Mouse (Mus musculus) kidney, adult 2 months (tissue): ENCODE results near the gene Mrps14. TPM values are rescaled to one million over a fixed set of nuclear protein-coding genes. Genes with fewer than 3 reads are reported as not detected.

Source experiments
- DNase-seq: peaks from one replicate; pipeline ENCODE4 v3.0.0; 2021
- H3K27ac ChIP-seq: fragments of 200-500 bp; 2 replicates; pipeline ENCODE4 v1.5.1; 2012; ENCODE audit warnings: low read depth, low read length, control low read depth, inconsistent platforms; ENCODE audit not compliant: insufficient read depth
- H3K27me3 ChIP-seq: fragments of 200-500 bp; replicated peaks from 2 replicates; pipeline ENCODE4 v1.6.1; 2012; ENCODE audit warnings: mild to moderate bottlenecking, moderate library complexity, low read length, inconsistent platforms; ENCODE audit not compliant: control insufficient read depth, insufficient read depth
- H3K36me3 ChIP-seq: fragments of 200-500 bp; 2 replicates; pipeline ENCODE4 v1.6.1; 2012; ENCODE audit warnings: mild to moderate bottlenecking, moderate library complexity, low read length, inconsistent platforms; ENCODE audit not compliant: control insufficient read depth, insufficient read depth
- H3K4me1 ChIP-seq: fragments of 200-500 bp; 2 replicates; pipeline ENCODE4 v1.6.1; 2011; ENCODE audit warnings: low read length; ENCODE audit not compliant: control insufficient read depth, insufficient read depth
- H3K4me3 ChIP-seq: fragments of 200-500 bp; 2 replicates; pipeline ENCODE4 v1.5.1; 2011; ENCODE audit warnings: mild to moderate bottlenecking, low read depth, low read length, control low read depth; ENCODE audit not compliant: insufficient read depth
- CTCF ChIP-seq: fragments of 200-500 bp; conservative IDR thresholded peaks from 2 replicates; pipeline ENCODE4 v1.5.1; 2011; ENCODE audit warnings: low read depth, mild to moderate bottlenecking, control low read depth, low read length, moderate library complexity, mixed read lengths; ENCODE audit not compliant: insufficient read depth, insufficient read length
- POLR2A ChIP-seq: fragments of 200-500 bp; IDR thresholded peaks from one replicate; pipeline ENCODE4 v1.6.1; 2011; ENCODE audit warnings: low read depth, low read length, control low read depth
- WGBS: fragments of 180-500 bp; shearing (Covaris S2); methylation state at CpG from one replicate; pipeline ENCODE4 v1.1.7; 2018; 5-methylcytosine and 5-hydroxymethylcytosine counted together
- polyA plus RNA-seq: library from polyadenylated mRNA; depleted of rRNA; stranded (reverse); fragments of >200 nt; gene quantifications from 2 replicates; pipeline ENCODE4 v1.2.3, GENCODE M21; 2012

Gene Mrps14
- polyA plus RNA-seq, 1 experiment, result 53.5 TPM

DNA sequence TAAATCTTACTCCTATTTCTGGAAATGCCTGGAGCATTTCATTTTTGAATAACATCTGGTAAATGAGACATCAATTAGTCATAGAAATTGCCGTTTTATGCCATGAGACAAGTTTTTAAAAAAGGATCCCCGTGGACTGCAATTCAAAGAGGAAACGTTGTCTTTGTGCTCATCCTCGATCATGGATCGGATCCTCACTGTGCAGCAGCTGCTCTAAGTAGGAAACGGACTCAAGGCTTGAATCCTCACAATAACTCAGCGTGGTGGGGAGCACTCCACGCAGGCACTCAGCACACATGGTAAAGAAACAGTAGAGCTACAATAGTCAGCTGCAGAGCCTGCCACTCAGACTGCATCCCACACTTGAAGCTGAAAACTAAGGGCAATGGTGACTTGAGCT, 18.1 kb upstream of the Mrps14 start:
- no peak for TF ChIP-seq POLR2A
- TF ChIP-seq CTCF, result no peak
- Histone ChIP-seq H3K27ac (no peak overlapping the region), H3K4me3 (no peak overlapping the region), H3K4me1 (no peaks in the 10 kb centered on the region), H3K36me3 (no peaks in the 10 kb centered on the region), H3K27me3 (no peaks in the 10 kb centered on the region)
- no peak for DNase-seq
- 80% methylated on average over 8 of the region's 8 CpGs for WGBS

DNA sequence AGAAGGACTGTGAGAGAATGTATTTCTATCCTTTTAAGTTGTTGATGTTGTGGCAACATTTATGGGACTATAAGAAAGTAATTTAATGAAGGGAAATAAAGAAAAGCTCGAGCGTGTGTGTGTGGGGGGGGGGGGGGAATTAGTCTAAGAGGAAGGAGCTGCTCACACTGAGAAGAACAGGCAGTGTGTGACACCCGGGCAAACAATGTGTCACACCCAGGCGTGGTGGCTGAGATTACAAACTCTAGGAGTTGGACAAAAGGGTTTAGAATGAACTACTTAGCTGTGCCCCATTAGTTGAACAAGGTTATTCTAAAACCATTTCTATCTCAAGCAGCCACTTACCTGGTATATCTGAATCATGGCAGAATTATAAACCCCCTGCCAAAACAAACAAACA, 13.8 kb upstream of the Mrps14 start:
- Histone ChIP-seq H3K4me1 (no peaks in the 10 kb centered on the region), H3K4me3 (no peak overlapping the region), H3K27me3 (no peaks in the 10 kb centered on the region), H3K27ac (no peak overlapping the region), H3K36me3 (no peaks in the 10 kb centered on the region)
- WGBS, result 44% methylated on average over 4 of the region's 4 CpGs
- DNase-seq, result no peak
- TF ChIP-seq POLR2A (no peak), CTCF (no peak)

DNA sequence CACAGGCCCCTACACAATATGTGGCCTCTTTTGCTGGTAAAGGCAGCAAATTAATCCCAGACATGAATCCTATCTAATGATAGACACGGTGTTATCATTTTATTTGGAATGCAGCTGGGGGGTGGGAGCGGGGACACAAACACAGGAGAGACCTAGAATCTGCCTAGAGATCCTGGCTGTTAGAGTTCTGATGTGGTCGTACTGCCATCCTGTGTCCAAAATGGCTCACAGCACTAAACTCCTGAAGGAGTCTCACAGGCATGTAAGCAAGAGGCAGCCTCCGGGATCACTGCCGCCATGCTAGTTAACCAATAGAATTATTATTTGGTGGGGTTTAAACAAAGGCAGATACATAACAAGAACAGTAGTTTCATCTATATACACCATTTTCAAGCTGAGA, 10.5 kb upstream of the Mrps14 start:
- H3K4me1 ChIP-seq, result no peaks in the 10 kb centered on the region
- peak; percentile 63 for TF ChIP-seq CTCF
- no peak for TF ChIP-seq POLR2A
- 11% methylated on average over 5 of the region's 5 CpGs for WGBS
- no peak overlapping the region for H3K27ac ChIP-seq
- no peak overlapping the region for H3K4me3 ChIP-seq
- H3K27me3 ChIP-seq, result no peaks in the 10 kb centered on the region
- H3K36me3 ChIP-seq, result no peaks in the 10 kb centered on the region
- peak; percentile 37 for DNase-seq

DNA sequence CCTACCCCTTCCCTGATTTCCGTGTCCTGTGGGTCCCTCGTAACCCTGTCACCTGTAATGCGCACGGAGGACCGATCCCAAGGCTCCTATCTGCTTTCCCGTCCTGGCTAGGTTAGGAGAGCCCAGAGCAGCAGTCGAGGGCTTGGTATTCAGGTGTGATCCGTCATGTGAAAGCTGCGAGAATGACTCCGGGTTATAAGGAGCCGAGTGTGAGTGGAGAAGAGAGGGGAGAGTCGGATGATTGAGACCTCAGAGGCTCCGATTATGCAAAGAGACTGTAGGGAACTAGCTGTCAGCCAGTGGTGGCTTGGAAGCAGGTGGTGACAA, 285 bp downstream of the Mrps14 start:
- under 1% methylated on average over 13 of the region's 13 CpGs for WGBS
- peak overlapping the region; percentile 98 for H3K4me3 ChIP-seq

DNA sequence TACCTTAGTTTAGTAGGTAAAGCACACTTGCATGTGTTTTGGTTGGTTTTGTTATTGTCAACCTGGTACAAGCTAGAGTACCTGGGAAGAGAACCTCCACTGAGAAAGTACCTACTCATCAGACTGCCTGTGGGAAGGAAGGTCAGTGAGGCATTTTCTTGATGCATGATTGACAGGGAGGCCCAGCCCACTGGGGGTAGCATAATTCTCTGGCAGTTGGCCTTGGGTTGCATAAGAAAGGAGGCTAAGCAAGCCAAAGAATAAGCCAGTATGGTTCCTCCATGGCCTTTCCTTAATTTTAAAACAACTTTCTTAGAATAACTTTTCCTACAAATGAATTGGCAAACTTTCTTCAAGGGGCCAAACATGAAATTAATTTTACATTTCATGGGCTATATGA, 10.5 kb downstream of the Mrps14 start:
- Histone ChIP-seq H3K36me3 (peaks cover 15% of the 10 kb centered on the region), H3K27ac (no peak overlapping the region), H3K4me3 (no peak overlapping the region), H3K27me3 (no peaks in the 10 kb centered on the region), H3K4me1 (no peaks in the 10 kb centered on the region)
- no peak for DNase-seq
- no peak for TF ChIP-seq POLR2A
- no peak for TF ChIP-seq CTCF

More for the DNA sequence above, 285 bp downstream of the Mrps14 start:
- no peak for DNase-seq
- Histone ChIP-seq H3K27ac (peak overlapping the region; percentile 70), H3K36me3 (no peaks in the 10 kb centered on the region; the same call in 1 of the 2 replicates), H3K4me1 (0 out of 2 replicates have a peak, but pooled peaks cover 3% of the 10 kb centered on the region), H3K27me3 (no peaks in the 10 kb centered on the region)
- TF ChIP-seq POLR2A (no peak), CTCF (no peak)

DNA sequence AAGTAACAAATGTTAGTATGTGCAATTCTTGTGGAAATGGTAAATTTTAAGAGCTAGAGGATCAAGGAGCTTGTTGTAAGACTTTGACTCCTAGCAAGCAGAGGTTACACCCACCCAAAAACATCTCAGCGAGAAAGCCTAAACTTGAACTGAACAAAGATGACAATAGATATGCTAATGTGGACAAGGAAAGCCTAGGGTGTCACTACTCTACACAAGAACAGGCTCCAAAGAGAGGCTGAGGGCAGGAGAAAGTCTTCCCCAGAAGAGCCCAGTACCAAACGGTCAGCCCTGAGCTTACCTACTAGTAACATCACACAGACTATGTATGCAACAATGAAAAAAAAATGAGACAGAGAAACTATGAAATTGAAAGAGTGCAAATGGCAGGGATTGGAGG, 14.8 kb downstream of the Mrps14 start:
- WGBS, result 81% methylated on average over 2 of the region's 2 CpGs
- Histone ChIP-seq H3K4me3 (no peak overlapping the region), H3K27me3 (no peaks in the 10 kb centered on the region), H3K36me3 (peaks cover 4% of the 10 kb centered on the region; the same call in 1 of the 2 replicates), H3K4me1 (no peaks in the 10 kb centered on the region; the same call in 1 of the 2 replicates), H3K27ac (no peak overlapping the region)
- DNase-seq, result no peak
- TF ChIP-seq CTCF (no peak), POLR2A (no peak)

DNA sequence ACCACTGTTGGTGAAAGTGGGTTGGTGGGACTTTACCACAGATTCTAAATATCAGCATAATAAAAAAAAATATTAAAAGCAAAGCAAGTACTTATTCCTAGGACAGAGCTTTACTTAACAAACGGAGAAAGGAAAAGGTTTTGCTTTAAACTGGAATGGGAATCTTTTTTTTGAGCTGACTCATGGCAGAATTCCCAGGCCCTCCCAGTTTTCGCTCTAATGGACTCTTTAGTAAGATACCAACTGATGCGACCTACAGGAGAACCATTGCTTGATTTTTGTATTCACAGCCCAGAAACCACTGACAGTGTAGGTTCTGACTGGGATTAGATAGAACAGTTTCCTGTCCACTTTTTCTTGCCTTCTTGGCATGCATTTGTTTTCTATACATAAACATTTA, 15.6 kb downstream of the Mrps14 start:
- WGBS, result 38% methylated on average over 3 of the region's 3 CpGs
- no peak for DNase-seq
- TF ChIP-seq CTCF (no peak), POLR2A (no peak)
- no peak overlapping the region for H3K27ac ChIP-seq
- no peaks in the 10 kb centered on the region for H3K27me3 ChIP-seq
- H3K4me3 ChIP-seq, result no peak overlapping the region
- H3K4me1 ChIP-seq, result no peaks in the 10 kb centered on the region; the same call in 1 of the 2 replicates
- no peaks in the 10 kb centered on the region; the same call in 1 of the 2 replicates for H3K36me3 ChIP-seq

DNA sequence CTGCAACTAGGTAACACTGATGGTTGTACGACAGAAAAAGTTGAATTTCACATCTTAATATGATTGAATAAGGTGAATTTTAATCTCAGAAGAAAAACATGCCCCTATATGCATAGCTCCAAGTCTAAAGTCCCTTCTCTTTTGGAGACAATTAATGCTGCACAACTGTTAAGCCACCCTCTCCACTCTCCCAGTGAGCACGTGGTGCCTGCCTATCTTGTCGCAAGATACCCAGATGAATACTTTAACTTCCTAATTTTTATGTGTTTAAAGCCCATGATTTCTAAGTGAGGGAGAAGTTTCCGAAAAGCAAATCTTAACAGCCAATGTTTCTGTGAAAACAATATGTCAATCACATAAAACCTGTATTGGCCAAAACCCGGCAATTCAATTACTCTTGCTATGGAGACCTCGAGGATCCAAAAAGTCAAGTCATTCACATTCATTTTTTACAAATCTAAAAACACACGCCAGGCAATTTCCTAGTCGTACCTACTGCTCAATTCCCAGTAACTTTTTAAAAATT, 16.6 kb downstream of the Mrps14 start:
- H3K27ac ChIP-seq, result no peak overlapping the region
- no peak for TF ChIP-seq POLR2A
- no peak for TF ChIP-seq CTCF
- peak overlapping the region; percentile 86 for H3K4me3 ChIP-seq
- H3K4me1 ChIP-seq, result no peaks in the 10 kb centered on the region; the same call in 1 of the 2 replicates
- H3K36me3 ChIP-seq, result no peaks in the 10 kb centered on the region; the same call in 1 of the 2 replicates
- no peak for DNase-seq
- WGBS, result 1% methylated on average over 8 of the region's 8 CpGs
- H3K27me3 ChIP-seq, result no peaks in the 10 kb centered on the region
